Mouse (Mus musculus) mesoderm, embryonic 11.5 days (tissue): ENCODE data around the gene Gpc6.

Experiments used
- DNase-seq: peaks from one replicate; pipeline ENCODE4 v3.0.0-alpha.2; 2012; ENCODE audit warnings: low read depth, low spot score

Gene Gpc6

DNA sequence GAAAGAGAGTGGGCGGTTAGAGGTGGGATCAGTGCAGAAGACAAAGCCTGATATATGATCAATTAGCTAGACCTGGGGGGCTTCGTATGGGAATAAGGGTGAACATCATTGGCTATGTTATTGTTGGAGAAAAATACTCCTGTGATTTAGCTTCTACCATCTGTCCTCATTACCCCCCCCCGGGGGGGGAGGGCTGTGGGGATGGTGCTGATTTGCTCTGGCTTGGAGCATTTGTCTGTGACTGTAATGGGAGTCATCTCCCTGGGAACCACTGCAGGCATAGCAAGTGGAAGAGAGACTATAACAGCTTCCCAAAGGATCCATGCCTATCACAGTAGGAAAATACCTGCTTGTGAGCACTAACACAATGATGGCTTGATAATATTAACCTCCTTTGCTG is 783.7 kb downstream of the Gpc6 start:
- DNase-seq = no peak

DNA sequence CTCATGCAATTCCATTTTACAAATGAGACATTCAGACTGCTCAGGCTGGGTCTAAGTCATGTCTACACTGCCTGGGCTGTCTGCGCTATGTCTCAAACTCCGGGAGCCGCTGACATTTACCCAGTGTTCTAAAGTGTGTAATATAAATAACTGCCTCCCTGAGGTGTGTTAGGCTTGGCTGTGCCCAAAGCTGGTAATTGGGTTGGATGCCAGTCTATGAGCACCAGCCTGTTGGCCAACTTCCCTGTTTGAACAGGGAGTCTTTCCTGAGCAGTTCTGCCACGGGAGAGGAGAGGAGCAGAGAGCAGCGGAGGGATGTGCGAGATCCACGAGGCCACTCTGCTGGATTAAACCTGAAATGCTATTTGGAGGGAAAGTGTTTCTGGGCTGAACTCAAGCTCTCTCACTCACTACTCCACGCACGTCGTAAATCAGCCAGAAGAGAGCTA is 785.4 kb downstream of the Gpc6 start:
- DNase-seq = no peak

DNA sequence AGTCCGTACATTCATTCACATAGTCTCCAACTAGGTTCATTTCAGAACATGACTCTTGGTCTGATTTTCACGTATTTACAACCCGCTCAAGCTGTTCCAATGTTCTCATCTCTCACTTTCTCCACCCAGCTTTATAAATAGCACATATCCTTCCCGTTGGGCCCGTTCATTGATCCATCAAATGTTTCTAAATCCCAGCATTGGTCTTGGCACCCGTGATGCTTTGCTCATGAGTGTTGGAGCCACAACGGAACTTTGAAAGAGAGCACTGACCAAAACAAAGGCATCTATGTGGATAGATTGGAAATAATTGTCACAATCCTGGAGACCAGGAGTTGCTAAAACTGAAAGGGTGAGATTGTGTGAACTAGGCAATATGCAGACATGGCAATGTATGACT is 787.2 kb downstream of the Gpc6 start:
- no peak for DNase-seq

DNA sequence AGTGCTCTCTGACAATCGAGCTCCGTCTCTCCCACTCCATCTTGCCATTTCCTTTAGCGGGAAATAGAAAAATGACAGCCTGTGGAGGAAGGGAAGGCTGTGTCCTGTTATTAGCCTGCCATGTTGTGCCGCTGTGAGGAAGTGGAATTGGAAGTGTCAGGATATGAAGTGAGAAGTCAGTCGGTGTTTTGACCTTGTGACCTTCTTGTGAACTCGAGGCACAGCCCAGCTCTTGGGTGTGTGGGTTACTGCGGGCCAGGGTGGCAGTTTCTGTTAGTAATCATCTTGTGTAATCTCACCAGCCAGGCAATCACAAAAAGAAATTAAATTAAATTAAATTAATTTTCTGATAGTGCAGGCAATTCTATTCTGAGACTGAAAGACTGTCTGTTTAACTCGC is 789.0 kb downstream of the Gpc6 start:
- DNase-seq = no peak

DNA sequence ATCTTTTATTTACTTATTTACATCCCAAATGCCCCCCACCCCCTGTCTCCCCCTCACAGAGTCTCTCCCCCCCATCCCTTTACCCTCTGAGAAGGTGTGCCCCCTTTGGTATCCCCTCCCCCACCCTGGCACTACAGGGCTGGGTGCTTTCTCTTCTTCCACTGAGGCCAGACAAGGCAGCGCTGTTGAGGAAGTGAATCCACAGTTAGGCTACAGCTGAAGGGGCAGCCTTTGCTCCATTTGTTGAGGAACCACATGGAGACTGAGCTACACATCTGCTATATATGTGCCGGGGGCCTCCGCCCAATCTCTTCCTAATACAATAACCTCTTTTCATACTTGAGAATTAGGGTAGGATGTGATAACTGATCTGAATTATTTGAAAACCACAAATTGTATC is 791.2 kb downstream of the Gpc6 start:
- no peak for DNase-seq

DNA sequence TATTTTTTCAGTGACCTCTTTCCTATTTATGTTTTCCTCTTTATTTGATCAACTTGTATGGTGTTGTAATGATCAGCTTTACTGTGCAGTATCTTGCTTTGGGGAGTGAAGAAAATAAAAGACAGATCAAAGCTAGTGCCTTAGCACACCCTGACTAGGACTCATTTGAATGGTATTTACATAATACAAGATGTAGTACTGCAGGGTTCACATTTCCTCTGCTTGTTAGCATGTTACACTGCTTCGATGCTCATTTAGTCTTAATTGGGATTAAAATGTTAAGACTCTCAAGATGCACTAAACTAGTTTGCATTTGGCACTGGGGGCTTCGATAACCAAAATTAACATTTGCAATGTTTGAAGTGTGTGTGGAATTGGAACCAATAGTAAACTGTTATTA is 803.6 kb downstream of the Gpc6 start:
- no peak for DNase-seq

DNA sequence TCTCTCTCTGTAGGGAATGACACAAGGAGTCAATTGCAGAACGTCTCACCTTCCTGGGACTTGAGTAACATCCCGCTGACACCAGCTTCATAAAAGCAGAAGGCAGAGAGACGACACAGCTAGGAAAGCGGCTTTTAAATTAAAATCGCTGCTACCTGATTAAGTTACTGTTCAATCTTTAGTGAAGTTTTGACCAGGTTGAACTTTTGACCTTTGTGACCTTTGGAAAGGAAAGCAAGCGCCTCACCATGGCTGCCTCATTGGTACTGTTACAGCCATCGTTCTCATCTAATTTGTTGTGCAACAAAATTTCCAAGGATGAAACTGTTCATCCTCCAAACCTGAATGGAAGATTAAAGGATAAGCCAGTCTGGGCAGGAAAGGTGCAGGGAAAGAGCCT is 830.1 kb downstream of the Gpc6 start:
- no peak for DNase-seq

DNA sequence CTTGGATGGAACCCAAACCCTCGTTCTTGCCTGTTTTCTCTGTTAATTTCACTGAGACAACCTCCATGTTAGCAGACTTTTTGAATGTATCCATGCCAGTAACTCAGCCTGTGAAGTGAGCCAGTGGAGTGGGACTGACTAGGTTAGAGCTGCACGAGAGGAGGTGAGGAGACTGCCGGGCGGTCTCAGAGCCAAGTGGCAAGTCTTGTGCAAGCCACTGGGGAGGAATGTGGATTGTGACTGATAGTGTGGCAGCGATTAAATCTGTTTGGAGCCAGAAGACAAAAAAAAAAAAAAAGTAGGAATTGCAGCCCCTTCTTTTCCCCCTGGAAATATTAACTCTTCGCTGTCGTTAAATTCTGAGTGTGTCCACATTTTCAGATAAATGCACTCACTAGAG is 831.4 kb downstream of the Gpc6 start:
- DNase-seq = no peak

DNA sequence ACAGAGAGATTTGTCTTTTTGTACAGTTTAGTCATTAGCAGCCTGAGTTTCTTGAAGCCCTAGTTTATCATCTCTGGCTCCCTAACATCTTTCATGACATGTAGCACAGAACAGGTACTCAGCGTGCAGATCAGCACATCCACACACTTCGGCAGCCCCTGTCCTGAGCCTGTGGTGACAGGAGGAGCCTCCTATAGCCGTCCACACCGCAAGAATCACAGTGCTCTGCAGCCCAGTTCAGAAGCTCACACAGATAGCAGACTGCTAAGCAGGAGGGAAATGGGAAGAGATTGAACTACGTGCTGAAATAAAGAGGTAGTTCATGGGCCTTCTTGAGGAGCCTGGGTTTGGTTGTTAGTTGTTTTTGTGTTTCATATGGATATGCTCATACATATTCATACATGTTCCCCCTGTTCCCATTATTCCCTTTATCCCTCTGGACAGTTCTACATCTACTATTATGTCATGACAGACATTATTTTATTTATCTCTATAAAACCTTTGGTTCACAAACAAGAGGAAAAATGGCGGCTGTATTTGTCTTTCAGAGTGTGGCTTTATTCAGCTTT is 832.8 kb downstream of the Gpc6 start:
- DNase-seq = no peak

DNA sequence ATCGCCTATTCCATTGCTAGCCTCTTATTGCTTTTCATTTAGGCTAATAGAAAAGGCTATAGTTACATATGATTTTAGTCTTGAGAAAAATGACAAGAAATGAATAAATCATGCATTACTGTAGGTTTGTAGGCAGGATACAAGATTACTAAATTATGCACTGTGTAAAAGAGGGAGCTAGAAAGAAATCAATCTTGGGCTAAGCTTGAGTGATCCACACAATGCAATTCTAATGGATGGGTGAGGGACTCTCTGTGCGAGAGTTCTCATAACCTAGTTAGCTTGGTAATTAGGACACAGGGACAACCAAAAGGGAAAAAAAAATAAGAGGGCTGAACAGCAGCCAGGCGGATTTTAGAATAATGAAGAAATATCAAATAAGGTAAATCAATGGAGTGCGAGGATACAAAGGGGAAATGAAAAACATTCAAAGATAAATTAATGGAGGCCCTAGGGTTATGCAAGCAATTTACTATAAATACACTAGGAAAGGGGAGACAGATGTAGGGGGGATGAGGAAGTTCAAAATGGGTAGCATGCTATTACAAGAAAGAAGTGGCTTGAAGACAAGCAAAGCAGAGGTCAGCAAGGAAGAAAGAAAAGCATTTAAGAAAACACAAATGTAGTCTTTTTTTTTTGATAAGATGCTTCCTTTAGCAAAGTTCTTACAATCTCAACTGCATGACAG is 835.9 kb downstream of the Gpc6 start:
- no peak for DNase-seq

DNA sequence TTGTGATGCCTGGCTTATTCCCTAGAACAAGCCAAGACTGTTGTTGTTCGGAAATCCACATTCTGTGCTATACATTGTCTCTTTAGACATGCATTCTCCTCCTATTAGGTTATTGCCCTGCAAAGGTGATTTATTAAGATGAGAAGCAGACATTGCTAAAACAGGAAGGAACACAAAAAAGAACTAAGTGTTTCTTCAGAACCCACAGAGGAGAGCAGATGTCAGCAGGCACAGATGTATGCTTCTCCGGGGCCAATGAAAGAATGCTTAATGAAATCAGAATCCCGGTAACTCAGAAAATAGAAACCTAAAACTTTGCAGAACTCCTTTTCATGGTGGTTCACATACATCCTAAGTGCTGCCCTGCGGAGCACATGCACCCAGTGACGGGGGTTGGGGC is 837.8 kb downstream of the Gpc6 start:
- DNase-seq = no peak

DNA sequence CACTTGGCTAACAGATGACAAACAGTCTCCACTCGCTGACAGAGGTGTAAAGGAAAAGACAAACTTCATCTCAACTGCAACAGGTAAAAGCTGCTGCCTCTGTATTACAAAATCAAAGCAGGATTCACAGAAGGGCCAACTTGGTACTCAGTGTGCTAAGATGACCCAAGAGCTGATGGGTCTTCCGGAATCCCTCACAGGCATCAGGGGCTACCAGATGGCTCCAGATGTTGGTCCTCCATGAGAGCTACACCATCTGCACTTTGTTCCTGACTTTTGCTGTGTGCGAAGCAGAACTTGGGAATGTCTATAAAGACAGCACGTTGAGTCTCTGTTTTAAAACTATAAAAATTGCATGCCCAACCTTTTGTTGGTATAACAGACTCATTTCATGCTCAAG is 842.7 kb downstream of the Gpc6 start:
- DNase-seq = no peak

DNA sequence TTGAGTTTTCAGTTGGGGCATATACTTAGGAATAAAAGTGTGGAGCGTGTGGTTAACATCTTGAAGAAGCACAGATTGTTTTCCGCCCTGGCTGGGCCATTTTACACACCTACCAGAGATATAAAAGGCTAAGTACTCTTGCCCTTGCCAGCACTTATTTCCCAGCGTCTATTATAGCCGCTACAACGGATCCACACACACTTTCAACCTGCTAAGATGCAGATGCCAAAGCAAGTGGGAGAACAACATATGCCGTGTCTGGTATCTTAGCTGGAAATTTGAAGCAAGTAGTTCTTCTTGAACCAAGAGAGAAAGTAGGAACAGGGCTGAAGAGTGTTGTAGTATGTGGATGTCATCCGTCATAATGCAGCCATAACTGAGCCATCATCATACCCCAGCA is 843.6 kb downstream of the Gpc6 start:
- no peak for DNase-seq

DNA sequence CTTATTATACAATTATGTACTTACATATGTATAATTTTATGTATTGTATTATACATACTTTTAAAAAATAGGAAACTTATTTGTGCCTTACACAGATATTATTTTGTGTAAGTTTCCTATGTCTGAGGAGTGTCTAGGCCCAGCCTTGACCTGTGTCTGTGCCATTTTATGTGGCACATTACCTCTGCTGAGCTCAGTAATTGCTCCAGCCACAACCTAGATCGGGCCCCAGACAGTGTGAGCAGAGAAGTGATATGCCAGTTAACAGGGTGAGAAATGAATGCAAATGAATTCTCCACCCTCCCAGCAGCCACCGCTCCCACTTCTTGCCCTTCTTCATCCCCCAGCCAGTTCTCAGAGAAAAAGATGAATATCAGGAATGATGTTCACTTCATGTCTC is 848.3 kb downstream of the Gpc6 start:
- DNase-seq = no peak

DNA sequence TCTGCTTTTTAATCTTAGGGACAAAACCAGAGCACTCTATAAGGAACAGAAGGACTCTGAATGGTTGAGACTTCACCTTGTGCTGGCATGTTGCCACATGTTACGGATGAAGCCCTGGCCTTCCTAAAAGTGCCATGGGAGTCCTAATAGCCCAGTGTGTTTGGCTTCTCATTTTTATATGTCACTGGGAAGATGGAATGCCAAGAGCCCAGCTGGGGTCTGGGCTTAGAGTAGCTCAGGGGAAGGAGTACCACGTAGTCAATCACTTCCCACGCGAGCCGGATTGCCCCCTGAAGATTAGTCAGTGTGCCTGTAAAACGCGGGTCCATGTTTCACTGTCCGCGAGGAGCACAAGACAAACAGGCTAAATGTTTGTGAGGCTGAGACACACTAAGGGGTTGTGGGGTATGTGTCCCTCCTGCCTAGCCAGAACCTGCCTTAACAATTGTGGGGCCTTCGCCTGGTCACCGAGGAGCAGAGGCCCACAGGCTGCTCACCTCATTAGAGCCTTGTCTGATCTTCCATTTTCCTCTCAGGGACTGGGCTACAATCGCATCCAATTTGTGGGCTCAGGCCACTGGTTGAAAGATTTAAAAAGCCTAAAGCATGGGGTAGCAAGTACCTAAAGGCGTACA is 852.9 kb downstream of the Gpc6 start:
- peak; percentile 61 for DNase-seq

DNA sequence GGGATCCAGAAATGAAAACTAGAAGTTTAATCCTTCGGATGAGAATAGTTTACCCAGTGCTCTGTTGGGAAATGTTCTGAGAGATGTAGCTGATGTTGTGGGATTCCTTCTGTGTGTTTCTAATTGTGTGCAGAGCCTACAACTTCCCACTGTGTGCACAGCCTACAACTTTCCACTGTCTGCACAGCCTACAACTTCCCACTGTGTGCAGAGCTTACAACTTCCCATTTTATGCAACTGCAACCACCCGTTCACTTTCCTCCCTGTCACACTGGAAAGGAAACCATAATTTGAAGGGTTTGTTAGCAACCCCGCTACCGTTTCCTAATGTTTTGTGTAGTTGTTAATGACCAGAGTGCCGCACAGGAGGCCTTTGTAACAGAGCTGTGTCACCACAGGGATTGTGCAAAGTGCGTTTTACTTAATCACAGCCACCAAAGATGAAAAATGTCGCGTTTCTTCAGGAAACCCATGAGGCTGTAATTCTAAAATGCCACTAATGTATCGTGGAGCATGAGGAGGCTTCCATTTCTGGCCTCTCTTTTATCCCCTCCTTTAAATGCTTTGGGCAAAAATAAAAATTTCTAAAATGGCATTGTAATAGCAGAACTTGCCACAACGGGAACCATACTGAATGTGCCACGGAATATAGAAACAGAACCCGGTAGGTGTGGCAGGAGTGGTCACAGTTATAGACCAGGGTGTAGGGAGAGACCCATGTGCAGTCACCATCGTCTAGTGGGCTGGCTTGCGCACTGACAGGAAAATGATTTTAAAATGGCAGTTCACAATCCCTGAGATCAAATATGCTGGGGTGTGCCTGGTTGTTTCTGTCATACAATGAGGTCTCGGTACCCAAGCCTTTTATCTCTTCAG is 853.7 kb downstream of the Gpc6 start:
- no peak for DNase-seq

DNA sequence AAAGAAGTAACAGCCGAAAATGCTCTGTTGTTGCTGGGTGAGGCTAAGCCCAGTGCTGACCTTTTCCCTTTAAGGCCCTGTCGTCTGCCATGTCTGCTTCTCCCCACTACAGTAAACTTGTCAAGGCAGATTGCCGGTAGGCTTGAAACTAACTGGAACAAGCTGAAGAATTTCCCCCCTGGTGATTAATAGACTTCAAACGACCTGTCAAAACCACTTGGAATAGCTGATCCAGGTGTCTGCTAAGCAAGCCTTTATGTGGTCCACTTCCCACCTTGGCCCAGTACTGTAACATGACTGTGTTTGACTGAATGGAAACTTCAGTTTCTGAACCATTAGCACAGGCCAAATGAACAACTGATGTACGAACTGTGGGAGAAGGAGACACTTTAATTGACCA is 856.6 kb downstream of the Gpc6 start:
- DNase-seq = peak; percentile 46

DNA sequence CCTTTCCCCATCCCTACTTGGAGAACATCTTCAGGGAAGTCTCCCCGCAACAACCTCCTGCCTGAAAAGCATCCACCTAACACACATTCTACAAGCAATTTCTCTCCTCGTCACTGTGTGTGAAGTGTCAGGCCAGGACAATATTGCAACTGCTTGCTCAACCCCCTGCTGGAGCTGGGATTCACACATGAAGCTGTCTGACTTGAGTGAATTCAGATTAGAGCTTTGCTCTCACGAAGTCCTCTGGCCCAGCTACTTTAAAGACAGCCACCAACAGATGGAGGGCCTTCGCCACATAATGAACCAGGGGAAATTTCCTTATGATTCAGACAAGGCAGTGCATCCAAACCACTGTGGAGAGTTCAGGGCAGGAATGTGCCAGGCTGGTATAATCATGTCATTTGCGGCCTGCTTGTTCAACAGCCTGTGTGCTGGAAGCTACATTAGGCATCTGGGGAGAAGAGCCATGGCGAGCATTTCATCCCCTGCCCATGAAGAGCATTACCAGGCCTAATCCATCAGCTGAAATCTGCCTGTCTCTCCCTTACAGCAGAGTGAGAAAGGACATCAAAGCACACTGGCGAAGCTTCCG is 858.7 kb downstream of the Gpc6 start:
- no peak for DNase-seq

DNA sequence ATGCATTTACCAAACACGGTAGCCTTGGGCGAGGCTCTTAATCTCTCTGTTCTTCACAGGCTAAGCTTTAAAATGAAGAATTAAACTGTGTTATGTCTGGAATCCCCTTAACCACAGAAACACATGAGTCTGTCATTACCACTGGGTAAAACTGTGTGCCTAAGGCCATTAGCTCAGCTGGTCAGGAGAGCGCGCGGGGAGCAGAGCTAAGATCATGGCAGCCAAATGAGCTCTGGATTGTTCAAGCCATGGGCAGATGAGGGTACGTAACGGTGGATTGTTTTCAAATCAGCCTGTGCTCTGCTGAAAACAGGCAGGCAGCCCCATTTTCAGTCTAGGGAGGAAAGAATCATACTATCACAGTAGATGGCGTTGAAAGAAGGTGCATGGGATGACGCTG is 859.8 kb downstream of the Gpc6 start:
- no peak for DNase-seq

DNA sequence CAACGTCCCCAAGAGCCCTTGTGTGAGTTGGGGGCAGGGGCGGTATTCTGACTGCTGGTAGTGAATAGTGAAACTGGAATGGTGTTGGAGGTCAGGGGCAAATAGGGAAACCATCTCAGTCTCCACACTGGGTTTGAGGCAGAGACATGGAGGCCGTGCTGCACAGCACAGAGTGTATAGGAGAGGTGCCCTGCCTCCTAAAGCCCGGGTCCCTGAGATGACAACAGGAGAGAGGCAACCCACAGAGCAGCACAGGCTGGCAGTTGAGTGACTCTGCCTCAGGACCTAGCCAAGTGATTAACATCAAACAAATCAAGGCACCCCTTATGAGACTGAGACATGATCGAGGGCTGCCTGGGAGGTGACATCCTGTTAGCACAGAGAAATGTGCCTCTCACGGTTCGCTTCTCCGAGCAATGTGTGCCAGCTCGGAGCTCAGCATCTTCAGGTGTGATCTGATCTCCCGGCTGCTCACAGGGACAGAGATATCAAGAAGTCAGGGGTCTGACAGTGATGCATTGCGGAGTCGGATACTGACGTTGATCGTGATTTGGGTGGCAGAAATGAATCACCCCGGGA is 860.5 kb downstream of the Gpc6 start:
- no peak for DNase-seq

DNA sequence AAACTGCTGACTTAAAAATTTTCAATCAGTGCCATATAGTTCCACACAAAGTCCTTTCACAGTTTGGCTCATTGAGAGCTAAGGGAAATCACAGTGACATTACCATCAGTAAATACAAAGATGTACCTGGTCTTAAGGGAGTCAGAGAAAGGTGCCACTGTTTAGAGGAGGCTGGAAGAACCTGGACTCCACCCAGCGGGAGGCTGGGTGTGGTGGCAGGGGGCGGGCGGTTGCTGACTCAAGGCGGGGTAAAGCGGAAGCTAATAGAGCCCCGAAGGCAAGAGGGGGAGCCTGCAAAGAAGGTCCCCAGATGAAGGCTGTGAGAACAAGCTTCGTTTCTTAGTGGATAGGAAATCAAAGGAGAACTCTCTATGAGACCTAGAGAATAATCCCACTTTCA is 861.5 kb downstream of the Gpc6 start:
- DNase-seq = no peak

DNA sequence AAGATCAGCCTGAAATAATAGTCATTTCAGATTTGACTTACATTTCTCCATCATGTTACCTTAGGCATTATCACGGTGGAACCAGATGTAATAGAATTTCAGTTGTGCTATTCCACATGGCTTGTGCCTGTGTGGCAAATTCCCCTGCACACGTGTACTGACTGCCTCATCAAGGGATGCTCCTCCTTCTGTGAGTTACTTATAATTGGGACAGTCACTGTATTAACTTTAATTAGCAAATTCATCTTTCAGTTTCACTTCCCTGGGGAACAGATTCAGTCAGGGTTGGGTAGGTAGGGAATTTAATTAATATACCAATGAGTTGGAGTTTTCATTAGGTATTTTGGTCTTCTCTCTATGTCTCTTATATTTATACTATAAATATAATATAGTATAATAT is 869.8 kb downstream of the Gpc6 start:
- no peak for DNase-seq
